Mouse (Mus musculus): Measurements from ENCODE around the gene Dnah9. TPM values are rescaled to one million over a fixed set of nuclear protein-coding genes. Genes with fewer than 3 reads are reported as not detected.

Gene Dnah9
- polyA plus RNA-seq, 1 experiment from 2014 or later: 2.6 TPM

DNA sequence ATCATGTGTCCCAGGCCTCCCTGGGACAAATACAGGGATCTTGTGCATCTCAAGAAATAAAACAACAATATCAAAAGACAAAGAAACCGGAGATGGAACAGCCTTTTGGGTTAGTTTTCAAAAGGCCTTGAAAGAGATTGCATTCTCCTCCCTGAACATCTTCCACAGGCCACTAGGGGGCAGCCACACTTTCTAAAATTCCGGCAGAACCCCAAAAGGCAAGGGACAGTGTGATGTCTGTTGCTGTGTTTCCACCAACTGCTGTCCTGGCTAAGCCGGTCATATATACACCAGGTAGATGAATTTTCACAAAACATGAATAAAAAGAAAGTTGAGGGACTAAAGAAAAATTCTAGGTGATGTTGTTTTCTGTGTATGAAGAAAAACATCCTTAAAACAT lies 46.3 kb downstream of the Dnah9 start:
- Histone ChIP-seq H3K27ac (ENCODE audit: low read length) (no peak overlapping the region), H3K4me3 (ENCODE audit: low read depth, low read length) (no peak overlapping the region), H3K36me3 (ENCODE audit: control insufficient read depth, insufficient read depth, low read length) (no peaks in the 10 kb centered on the region), H3K9ac (ENCODE audit: low read depth, low read length) (no peak overlapping the region), H3K27me3 (ENCODE audit: control insufficient read depth, insufficient read depth, low read depth, low read length) (no peaks in the 10 kb centered on the region), H3K4me1 (ENCODE audit: control insufficient read depth, insufficient read depth, low read length) (no peaks in the 10 kb centered on the region), H3K4me2 (ENCODE audit: low read length) (no peak overlapping the region), H3K9me3 (replicated peaks; ENCODE audit: control insufficient read depth, low read length, poor library complexity, severe bottlenecking) (no peaks in the 10 kb centered on the region)
- ATAC-seq: 0 out of 2 replicates have a peak, but pooled peaks have one; percentile 70
- WGBS: 14% methylated on average over 3 of the region's 3 CpGs

DNA sequence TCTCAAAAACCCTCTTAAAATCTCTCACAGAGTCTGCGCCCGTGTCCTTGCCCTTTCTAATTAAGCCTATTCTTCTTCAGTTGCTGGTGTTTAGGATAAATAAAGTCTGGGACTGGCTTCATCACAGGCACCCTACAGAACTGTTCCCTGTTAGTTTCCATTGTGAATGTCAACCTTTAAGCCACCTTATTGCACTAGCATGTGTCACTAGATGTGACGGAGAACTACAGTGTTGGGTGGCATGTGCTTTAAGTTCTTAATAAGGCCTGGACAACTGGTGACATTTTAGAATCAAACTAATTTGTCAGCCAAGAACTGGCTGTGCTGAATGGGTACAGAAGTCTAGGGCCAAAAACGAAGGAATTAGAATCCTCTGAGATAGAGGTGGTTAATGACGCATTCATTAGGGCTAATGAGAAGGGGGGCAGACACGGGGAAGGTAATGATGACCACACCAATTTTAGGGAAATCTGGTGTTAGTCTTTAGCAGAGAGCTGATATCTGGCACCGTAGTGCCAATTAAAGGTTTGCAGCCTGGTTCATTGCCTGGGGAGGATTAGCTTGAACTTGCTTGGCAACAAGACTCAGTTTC lies 84.6 kb downstream of the Dnah9 start:
- no peaks in the 10 kb centered on the region for H3K36me3 ChIP-seq (ENCODE audit: control insufficient read depth, insufficient read depth, low read length)
- no peak overlapping the region for H3K4me3 ChIP-seq (ENCODE audit: low read depth, low read length)
- H3K4me2 ChIP-seq (ENCODE audit: low read length): no peak overlapping the region
- no peak for ATAC-seq
- no peaks in the 10 kb centered on the region for H3K9me3 ChIP-seq (replicated peaks; ENCODE audit: control insufficient read depth, low read length, poor library complexity, severe bottlenecking)
- no peak overlapping the region for H3K9ac ChIP-seq (ENCODE audit: low read depth, low read length)
- no peaks in the 10 kb centered on the region for H3K4me1 ChIP-seq (ENCODE audit: control insufficient read depth, insufficient read depth, low read length)
- no peak overlapping the region for H3K27ac ChIP-seq (ENCODE audit: low read length)
- H3K27me3 ChIP-seq (ENCODE audit: control insufficient read depth, insufficient read depth, low read depth, low read length): no peaks in the 10 kb centered on the region
- 76% methylated on average over 7 of the region's 7 CpGs for WGBS

DNA sequence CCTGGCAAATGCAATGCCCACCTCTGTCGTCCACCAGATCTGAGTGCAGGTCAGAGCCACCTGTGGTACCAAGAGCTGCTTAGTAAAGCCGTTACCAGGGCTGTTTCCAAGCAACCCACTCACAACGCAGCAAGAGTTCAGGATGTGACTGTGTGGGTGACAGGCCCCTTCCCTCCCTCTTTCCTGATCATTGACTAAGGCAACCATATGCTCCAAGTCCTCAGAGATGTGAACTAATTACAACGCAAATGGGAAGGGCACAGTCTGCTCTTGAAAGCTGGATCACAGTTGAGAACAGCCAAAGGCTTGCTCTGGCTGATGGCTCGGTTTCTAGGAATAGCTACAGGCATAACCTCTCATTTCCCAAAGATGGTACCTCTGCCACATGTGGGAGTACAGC lies 95.4 kb downstream of the Dnah9 start:
- Histone ChIP-seq H3K27ac (ENCODE audit: low read length) (no peak overlapping the region), H3K9ac (ENCODE audit: low read depth, low read length) (no peak overlapping the region), H3K4me2 (ENCODE audit: low read length) (no peak overlapping the region), H3K9me3 (replicated peaks; ENCODE audit: control insufficient read depth, low read length, poor library complexity, severe bottlenecking) (no peaks in the 10 kb centered on the region), H3K4me3 (ENCODE audit: low read depth, low read length) (no peak overlapping the region), H3K4me1 (ENCODE audit: control insufficient read depth, insufficient read depth, low read length) (no peaks in the 10 kb centered on the region), H3K27me3 (ENCODE audit: control insufficient read depth, insufficient read depth, low read depth, low read length) (no peaks in the 10 kb centered on the region), H3K36me3 (ENCODE audit: control insufficient read depth, insufficient read depth, low read length) (no peaks in the 10 kb centered on the region)
- ATAC-seq: no peak
- WGBS: 75% methylated on average over 5 of the region's 5 CpGs

DNA sequence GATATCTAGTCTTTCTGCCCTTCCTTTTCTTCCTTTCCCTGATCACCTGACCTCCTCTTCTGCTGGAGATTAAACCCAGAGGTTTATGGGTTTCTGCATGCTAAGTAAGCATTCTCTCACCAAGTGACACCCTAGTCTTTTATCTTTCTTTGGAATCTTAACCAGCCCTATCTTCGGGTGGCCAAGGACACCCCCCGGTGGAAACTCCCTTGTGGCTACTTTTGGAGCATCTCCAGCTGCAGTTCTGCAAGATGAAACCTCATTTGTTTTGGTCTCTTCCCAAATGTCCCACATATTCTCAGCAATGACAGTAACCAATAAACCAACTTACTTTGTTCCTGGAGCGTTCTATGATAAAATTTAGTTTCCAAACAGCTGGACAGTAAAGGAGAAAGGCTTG lies 109.4 kb downstream of the Dnah9 start:
- no peak overlapping the region for H3K4me2 ChIP-seq (ENCODE audit: low read length)
- H3K27me3 ChIP-seq (ENCODE audit: control insufficient read depth, insufficient read depth, low read depth, low read length): no peaks in the 10 kb centered on the region
- no peaks in the 10 kb centered on the region for H3K9me3 ChIP-seq (replicated peaks; ENCODE audit: control insufficient read depth, low read length, poor library complexity, severe bottlenecking)
- no peaks in the 10 kb centered on the region for H3K36me3 ChIP-seq (ENCODE audit: control insufficient read depth, insufficient read depth, low read length)
- 81% methylated on average over 3 of the region's 3 CpGs for WGBS
- H3K27ac ChIP-seq (ENCODE audit: low read length): no peak overlapping the region
- H3K4me3 ChIP-seq (ENCODE audit: low read depth, low read length): no peak overlapping the region
- no peak overlapping the region for H3K9ac ChIP-seq (ENCODE audit: low read depth, low read length)
- no peaks in the 10 kb centered on the region for H3K4me1 ChIP-seq (ENCODE audit: control insufficient read depth, insufficient read depth, low read length)
- no peak for ATAC-seq

DNA sequence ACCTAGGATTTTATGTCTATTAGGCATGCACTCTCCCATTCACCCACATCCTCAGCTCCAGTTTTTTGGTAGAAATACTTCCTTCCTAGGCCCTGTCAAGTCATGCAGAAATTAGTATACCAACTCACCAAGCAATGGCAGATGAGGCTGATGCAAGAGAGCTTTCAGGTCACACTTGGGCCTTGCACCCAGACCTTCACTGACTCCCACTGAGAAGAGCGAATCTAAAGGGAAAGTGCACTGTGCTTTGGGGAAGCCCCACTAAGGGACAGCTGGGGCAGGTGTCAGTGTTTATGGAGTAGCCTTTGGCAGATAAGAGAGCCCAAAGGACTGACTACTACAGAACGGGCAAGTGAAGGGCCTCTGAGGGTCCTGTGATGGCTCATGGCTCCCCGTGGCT lies 117.1 kb downstream of the Dnah9 start:
- H3K9me3 ChIP-seq (replicated peaks; ENCODE audit: control insufficient read depth, low read length, poor library complexity, severe bottlenecking): no peaks in the 10 kb centered on the region
- H3K36me3 ChIP-seq (ENCODE audit: control insufficient read depth, insufficient read depth, low read length): no peaks in the 10 kb centered on the region
- no peak overlapping the region for H3K9ac ChIP-seq (ENCODE audit: low read depth, low read length)
- 92% methylated on average over 3 of the region's 3 CpGs for WGBS
- no peak overlapping the region for H3K27ac ChIP-seq (ENCODE audit: low read length)
- H3K4me3 ChIP-seq (ENCODE audit: low read depth, low read length): no peak overlapping the region
- H3K4me2 ChIP-seq (ENCODE audit: low read length): no peak overlapping the region
- ATAC-seq: no peak
- no peaks in the 10 kb centered on the region for H3K4me1 ChIP-seq (ENCODE audit: control insufficient read depth, insufficient read depth, low read length)
- H3K27me3 ChIP-seq (ENCODE audit: control insufficient read depth, insufficient read depth, low read depth, low read length): no peaks in the 10 kb centered on the region

DNA sequence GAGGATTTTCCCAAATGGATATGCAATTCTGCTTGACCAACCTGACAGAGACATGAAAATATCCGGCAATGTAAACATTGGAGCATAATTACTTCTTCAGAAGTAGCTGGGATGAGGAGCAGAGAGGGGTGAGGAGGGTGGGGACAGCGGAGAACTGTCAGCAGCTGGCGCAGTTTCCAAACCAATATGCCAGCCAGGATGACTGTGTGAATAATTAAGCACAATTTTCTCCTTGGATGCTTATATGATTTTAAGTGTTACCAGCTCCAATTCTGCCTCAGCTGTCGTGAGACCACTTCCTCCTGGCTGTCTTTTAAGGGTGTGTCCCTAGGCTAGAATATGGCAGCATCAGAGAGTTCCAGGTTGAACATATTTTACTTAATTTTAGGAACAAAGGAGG lies 119.2 kb downstream of the Dnah9 start:
- H3K27ac ChIP-seq (ENCODE audit: low read length): no peak overlapping the region
- no peaks in the 10 kb centered on the region for H3K27me3 ChIP-seq (ENCODE audit: control insufficient read depth, insufficient read depth, low read depth, low read length)
- no peak for ATAC-seq
- no peaks in the 10 kb centered on the region for H3K36me3 ChIP-seq (ENCODE audit: control insufficient read depth, insufficient read depth, low read length)
- no peaks in the 10 kb centered on the region for H3K4me1 ChIP-seq (ENCODE audit: control insufficient read depth, insufficient read depth, low read length)
- 78% methylated on average over 4 of the region's 4 CpGs for WGBS
- H3K9ac ChIP-seq (ENCODE audit: low read depth, low read length): no peak overlapping the region
- H3K4me3 ChIP-seq (ENCODE audit: low read depth, low read length): no peak overlapping the region
- no peaks in the 10 kb centered on the region for H3K9me3 ChIP-seq (replicated peaks; ENCODE audit: control insufficient read depth, low read length, poor library complexity, severe bottlenecking)
- no peak overlapping the region for H3K4me2 ChIP-seq (ENCODE audit: low read length)

DNA sequence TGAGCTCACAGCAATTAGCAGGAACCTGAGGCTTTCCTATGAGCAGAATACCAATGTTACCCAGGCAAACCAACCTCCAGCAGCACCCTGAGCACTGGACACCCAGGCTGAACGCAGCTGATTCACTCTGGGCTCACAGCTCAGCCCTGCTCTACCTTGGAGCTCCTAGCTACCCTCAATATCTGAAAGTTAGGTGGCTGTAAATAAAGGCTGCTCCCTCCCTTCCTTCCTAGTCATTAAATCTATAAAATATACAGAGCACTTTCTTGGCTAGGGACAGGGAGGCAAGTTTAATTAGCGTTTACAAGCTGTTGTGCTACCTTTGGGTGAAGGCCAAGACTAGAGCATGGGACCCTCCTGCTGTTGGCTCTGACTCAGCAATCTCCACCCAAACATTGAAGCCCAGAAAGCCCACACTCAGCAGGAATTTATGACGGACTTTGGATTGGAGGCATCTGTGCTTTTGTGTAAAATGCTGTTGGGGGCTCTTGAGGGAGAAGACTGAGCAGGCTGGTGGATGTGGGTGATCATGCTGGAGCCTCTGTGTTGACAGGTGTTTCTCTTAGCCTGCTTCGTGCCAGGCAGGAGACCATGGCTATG lies 121.7 kb downstream of the Dnah9 start:
- Histone ChIP-seq H3K4me3 (ENCODE audit: low read depth, low read length) (no peak overlapping the region), H3K4me2 (ENCODE audit: low read length) (no peak overlapping the region), H3K27me3 (ENCODE audit: control insufficient read depth, insufficient read depth, low read depth, low read length) (no peaks in the 10 kb centered on the region), H3K27ac (ENCODE audit: low read length) (no peak overlapping the region), H3K36me3 (ENCODE audit: control insufficient read depth, insufficient read depth, low read length) (no peaks in the 10 kb centered on the region), H3K9ac (ENCODE audit: low read depth, low read length) (no peak overlapping the region), H3K4me1 (ENCODE audit: control insufficient read depth, insufficient read depth, low read length) (no peaks in the 10 kb centered on the region), H3K9me3 (replicated peaks; ENCODE audit: control insufficient read depth, low read length, poor library complexity, severe bottlenecking) (no peaks in the 10 kb centered on the region)
- no peak; the same call in 1 of the 2 replicates for ATAC-seq
- WGBS: 62% methylated on average over 4 of the region's 4 CpGs

DNA sequence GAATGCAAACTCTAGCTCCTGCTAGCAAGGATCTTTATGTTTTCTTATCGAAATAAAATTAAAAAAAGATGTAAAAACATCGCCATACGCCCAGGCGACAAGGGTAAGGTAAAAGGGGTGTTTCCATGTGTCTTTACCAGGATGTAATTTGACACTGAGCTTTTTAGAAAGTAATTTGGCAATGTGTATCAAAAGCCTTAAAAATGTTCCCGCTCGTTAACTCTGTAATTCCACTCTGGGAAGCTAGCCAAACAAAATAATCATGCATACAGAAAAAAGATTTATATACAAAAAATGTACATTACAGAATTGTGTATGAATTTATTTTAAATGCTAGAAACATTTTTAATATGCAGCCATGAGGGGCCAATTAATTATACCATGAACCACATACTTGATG lies 124.7 kb downstream of the Dnah9 start:
- Histone ChIP-seq H3K9ac (ENCODE audit: low read depth, low read length) (no peak overlapping the region), H3K4me1 (ENCODE audit: control insufficient read depth, insufficient read depth, low read length) (no peaks in the 10 kb centered on the region), H3K36me3 (ENCODE audit: control insufficient read depth, insufficient read depth, low read length) (no peaks in the 10 kb centered on the region), H3K27ac (ENCODE audit: low read length) (no peak overlapping the region), H3K9me3 (replicated peaks; ENCODE audit: control insufficient read depth, low read length, poor library complexity, severe bottlenecking) (no peaks in the 10 kb centered on the region), H3K27me3 (ENCODE audit: control insufficient read depth, insufficient read depth, low read depth, low read length) (no peaks in the 10 kb centered on the region), H3K4me2 (ENCODE audit: low read length) (no peak overlapping the region), H3K4me3 (ENCODE audit: low read depth, low read length) (no peak overlapping the region)
- 69% methylated on average over 6 of the region's 6 CpGs for WGBS
- ATAC-seq: no peak

DNA sequence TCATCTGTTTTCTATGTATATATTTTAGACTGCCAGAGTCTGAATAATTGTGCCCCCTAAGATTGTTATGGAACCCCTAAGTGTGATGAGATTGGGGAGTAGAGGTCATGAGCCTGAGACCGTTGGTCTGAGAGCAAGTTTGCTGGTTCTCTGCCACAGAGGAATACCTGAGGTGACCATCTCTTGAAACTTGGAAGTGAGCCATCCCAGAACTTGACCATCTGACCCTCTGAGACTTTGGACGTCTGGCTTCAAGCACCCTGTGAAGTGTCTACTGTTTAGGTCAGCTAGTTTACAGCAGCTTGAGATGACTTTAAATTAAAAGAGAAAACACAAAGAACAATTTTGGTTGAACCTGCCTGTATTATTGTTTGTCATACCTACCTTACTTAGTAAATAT lies 125.8 kb downstream of the Dnah9 start:
- H3K4me3 ChIP-seq (ENCODE audit: low read depth, low read length): no peak overlapping the region

More for the DNA sequence above, 125.8 kb downstream of the Dnah9 start:
- Histone ChIP-seq H3K9me3 (replicated peaks; ENCODE audit: control insufficient read depth, low read length, poor library complexity, severe bottlenecking) (no peaks in the 10 kb centered on the region), H3K4me2 (ENCODE audit: low read length) (no peak overlapping the region), H3K36me3 (ENCODE audit: control insufficient read depth, insufficient read depth, low read length) (no peaks in the 10 kb centered on the region), H3K9ac (ENCODE audit: low read depth, low read length) (no peak overlapping the region), H3K4me1 (ENCODE audit: control insufficient read depth, insufficient read depth, low read length) (no peaks in the 10 kb centered on the region), H3K27ac (ENCODE audit: low read length) (no peak overlapping the region), H3K27me3 (ENCODE audit: control insufficient read depth, insufficient read depth, low read depth, low read length) (no peaks in the 10 kb centered on the region)
- no peak for ATAC-seq
- 91% methylated on average over 2 of the region's 2 CpGs for WGBS
